Mouse (Mus musculus) cerebellum, adult (tissue): ENCODE results near the gene Tas1r2.

Source experiments
- ATAC-seq: cut with Nextera tagmentation; 2 replicates; pipeline ENCODE4 v1.9.2; 2017; ENCODE audit warnings: mild to moderate bottlenecking, moderate library complexity, mixed read lengths; ENCODE audit not compliant: insufficient number of reproducible peaks, low FRiP score, low TSS enrichment

Gene Tas1r2

DNA sequence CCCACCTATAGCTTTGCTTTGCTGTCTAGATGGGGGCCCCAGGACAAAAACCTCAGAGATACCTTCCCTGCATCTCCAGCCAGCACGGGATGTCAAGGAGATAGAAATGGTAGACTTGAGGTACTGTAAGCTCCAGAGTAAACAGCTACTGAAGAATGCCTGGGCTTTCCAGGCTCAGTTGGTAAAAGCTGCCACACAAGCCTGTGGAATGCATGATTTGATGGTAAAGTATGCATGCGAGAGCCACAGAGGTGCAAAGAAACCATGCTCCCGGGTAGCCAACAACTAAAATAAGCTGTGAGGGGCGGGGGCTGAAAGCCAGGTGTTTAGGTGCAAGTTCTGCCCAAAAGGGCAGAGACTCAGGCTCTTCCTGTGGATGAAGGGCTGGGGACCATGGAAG is 49.6 kb downstream of the Tas1r2 start:
- ATAC-seq = no peak

DNA sequence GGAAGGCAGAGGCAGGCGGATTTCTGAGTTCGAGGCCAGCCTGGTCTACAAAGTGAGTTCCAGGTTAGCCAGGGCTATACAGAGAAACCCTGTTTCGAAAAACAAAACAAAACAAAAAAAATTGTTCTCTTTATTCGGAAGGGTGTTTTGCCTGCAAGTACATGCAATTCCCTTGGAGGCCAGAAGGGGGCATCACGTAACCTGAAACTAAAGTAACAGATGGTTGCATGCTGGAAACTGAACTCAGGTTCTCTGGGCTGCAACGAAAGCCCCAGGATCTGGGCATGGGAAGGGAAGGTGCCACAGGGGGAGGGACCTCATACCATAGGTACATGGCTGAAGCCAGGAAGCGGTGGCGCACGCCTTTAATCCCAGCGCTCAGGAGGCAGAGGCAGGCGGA is 50.1 kb downstream of the Tas1r2 start:
- ATAC-seq = no peak

DNA sequence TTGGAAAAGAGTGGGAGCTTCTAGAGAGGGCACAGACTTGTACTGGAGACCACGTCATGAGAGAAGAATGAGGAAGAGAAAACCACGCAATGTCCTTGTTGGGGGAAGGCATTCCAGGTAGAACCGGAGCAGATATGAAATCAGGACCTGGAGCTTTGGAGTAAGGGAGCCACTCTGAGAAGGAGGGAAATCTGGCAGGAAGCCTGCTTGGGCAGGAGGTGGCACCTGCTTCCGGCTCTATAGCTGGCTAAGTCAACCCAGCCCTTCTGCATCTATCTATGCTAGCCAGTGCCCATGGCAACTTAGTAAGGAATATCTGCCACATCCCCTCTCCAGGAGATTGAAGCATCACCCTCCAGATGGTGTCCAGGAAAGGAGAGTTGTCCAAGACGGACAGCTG is 52.6 kb downstream of the Tas1r2 start:
- ATAC-seq = no peak

DNA sequence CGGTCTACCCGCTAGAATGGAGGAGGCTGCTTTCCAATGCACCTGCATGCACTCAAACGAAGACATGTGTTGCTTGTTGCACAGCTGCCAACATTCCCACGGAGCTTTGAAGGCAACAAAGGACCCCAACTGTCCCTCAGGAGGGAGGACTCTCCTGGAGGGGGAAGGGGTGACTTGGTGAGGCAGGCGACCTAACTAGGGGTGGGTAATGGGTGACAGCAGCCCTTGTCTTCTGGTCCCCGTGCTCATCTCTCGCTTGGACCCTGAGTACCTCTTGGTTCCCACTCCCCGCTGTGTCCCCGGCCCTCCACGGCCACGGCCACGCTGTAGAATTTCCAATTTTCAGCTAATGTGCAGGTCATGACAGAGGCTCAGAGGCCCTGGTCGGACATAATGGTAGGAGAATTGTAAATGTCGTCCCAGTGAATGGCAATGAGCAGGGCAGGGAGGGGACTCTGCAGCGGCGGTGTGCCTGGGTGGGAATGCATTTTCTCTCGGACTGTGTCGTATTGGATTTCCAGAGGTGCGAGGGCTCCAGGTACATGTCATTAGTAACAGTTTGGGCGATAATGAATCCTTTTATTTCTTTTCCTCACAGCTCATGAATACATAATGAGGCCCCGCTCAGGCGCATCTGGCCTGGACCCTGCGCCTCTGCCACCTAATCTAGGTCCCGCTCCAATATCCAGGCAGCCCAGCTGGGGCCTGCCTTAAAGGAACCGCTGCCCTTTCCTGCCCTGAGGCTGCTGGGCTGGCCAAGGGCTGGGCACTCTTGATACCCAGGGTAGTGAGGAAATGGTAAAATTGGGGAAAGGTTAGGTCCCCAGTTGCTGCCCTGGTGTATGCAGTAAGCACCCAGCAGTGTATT is 57.4 kb downstream of the Tas1r2 start:
- no peak for ATAC-seq

DNA sequence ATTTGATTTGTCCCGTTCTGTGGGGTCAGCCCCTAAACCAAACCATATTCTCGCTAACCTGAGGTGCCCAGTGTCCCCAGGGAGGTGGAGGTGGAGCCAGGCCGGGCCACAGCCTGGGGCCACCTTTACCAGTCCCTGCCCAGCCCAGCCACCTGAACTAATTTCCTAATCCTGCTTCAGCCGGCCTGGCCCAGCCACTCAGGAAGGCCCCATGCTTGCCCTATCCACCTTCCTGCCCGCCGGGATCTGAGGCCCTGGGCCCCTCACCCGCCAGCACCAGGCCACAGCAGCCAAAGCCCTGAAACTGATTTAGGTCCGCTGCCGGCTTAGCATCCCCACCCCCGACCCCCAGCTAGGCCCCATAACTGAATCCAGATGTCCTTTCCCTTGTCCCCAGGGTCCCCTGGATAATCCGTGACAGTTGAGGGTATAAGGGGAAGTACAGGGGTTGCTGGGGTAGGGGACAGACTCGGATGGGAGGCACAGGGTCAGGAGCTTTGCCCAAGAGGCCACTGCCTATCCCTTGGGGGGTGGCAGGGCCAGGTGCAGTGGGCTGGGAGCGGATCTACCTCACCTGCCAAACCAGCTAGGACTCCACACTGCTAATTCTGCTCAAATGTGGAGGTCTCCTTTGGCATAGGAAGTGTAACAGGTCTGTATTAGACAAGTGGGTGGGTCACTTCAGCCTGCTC is 62.0 kb downstream of the Tas1r2 start:
- ATAC-seq = no peak

DNA sequence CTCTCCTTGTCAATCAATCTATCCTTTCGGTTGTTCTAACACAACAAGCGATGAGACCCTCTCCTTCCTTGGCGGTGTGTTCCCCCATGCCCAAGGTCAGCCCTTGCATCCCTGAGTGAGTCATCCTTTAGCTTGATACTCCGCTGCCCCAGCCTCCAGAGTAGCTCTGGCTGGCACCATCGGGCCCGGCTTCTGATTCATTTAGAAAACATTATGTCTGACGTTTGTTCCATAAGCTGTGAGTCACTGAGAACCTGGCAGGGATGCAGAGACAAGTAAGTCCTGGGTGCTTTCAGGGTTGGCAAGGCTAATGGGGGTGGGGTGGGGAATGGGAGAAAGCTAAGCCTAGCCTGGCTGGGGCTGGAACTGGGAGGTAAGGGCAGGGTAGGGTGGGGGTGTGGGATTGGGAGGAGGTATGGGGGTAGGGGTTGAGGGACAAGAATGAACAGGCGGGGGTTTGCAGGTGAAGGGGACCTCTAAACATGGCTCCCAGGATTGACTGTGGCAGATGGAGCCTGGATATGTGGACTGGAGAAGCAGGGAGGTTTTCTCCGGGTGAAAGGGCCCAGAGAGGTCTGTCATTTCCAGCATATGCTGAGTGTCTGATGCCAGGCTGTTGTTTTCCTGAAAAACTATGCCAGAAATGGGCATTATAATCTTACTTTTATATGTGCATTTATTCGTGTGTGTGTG is 63.3 kb downstream of the Tas1r2 start:
- ATAC-seq = no peak

DNA sequence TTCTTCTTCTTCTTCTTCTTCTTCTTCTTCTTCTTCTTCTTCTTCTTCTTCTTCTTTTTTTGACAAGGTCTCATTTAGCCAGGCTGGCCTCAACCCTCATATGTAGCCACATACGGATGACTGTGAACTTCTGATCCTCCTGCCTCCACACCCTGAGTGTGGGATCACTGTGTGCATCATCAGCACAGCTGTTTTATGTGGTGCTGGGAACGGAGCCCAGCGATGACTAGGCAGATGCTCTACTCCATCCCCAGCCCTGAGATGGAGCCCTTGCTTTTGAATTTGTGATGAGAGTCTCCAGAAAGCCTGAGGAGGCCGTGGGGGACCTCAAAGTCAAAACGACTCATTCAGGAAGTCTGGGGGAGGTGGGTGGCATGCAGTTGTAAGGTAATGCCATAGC is 65.6 kb downstream of the Tas1r2 start:
- no peak for ATAC-seq
